Mouse (Mus musculus) embryonic facial prominence, embryonic 12.5 days (tissue): Measurements from ENCODE around the gene Bik. TPM values are rescaled to one million over a fixed set of nuclear protein-coding genes. Genes with fewer than 3 reads are reported as not detected.

Experiments used
- ATAC-seq: fragments of 200-750 bp; cut with Nextera tagmentation; 2 replicates; pipeline ENCODE4 v1.8.0; 2017; ENCODE audit not compliant: insufficient number of reproducible peaks, insufficient read depth, low FRiP score, low TSS enrichment
- H3K27ac ChIP-seq: fragments of 300-500 bp; sonication (generic); 2 replicates; pipeline ENCODE4 v1.5.1; 2016; ENCODE audit warnings: mild to moderate bottlenecking
- H3K27me3 ChIP-seq: fragments of 300-500 bp; sonication (generic); 2 replicates; pipeline ENCODE4 v1.6.1; 2016; ENCODE audit warnings: mild to moderate bottlenecking, moderate library complexity
- H3K36me3 ChIP-seq: fragments of 300-500 bp; sonication (generic); 2 replicates; pipeline ENCODE4 v1.6.1; 2016; ENCODE audit warnings: mild to moderate bottlenecking
- H3K4me1 ChIP-seq: fragments of 300-500 bp; sonication (generic); 2 replicates; pipeline ENCODE4 v1.6.1; 2016
- H3K4me2 ChIP-seq: fragments of 300-500 bp; sonication (generic); replicated peaks from 2 replicates; pipeline ENCODE4 v1.6.1; 2016; ENCODE audit warnings: mild to moderate bottlenecking, moderate library complexity
- H3K4me3 ChIP-seq: fragments of 300-500 bp; sonication (generic); 2 replicates; pipeline ENCODE4 v1.5.1; 2016; ENCODE audit warnings: mild to moderate bottlenecking
- H3K9ac ChIP-seq: fragments of 300-500 bp; sonication (generic); 2 replicates; pipeline ENCODE4 v1.6.1; 2016; ENCODE audit warnings: mild to moderate bottlenecking, moderate library complexity
- H3K9me3 ChIP-seq: fragments of 300-500 bp; sonication (generic); 2 replicates; pipeline ENCODE4 v1.6.1; 2016; ENCODE audit warnings: mild to moderate bottlenecking, moderate library complexity
- WGBS: fragments of 180-500 bp; shearing (Covaris S2); methylation state at CpG from one replicate; pipeline ENCODE4 v1.1.7; 2016; 5-methylcytosine and 5-hydroxymethylcytosine counted together
- polyA plus RNA-seq: library from polyadenylated mRNA; unstranded; fragments of >200 nt; fragmentation: Nextera tagmentation; extraction: Ambion mirVana; gene quantifications from 2 replicates; pipeline ENCODE4 v1.2.1, GENCODE M21; 2016

The Bik gene
- polyA plus RNA-seq, 1 experiment from 2014 or later = 3.4 TPM

GRCm38 (mm10) chr15:83570641-83571040 is 44.0 kb downstream of the Bik start:
- H3K27me3 ChIP-seq = no peaks in the 10 kb centered on the region
- no peak overlapping the region for H3K4me3 ChIP-seq
- no peaks in the 10 kb centered on the region for H3K9me3 ChIP-seq
- H3K4me2 ChIP-seq = no peak overlapping the region
- ATAC-seq = no peak
- WGBS = 70% methylated on average over 2 of the region's 2 CpGs
- H3K36me3 ChIP-seq = peaks cover 18% of the 10 kb centered on the region
- H3K4me1 ChIP-seq = no peaks in the 10 kb centered on the region
- H3K27ac ChIP-seq = no peak overlapping the region
- no peak overlapping the region for H3K9ac ChIP-seq

DNA sequence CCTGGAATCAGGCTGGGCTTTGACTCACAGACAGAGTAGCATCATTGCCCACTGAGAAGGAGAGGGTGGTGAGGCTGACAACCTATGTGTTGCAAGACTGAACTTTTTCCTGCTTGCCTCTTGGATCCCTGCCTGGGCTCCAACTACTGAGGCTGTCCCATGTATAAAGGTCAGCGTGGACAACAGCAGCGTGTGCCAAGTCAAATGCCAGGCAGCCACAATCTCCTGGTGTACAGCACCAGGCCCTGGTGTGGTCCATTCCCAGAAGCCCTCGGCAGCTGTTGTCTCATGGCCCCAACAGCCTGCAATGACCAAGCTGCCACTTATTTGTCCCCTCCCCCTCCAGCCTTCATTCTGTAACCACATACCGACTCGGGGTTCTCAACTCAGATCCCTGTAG is 45.0 kb downstream of the Bik start:
- Histone ChIP-seq H3K9me3 (no peaks in the 10 kb centered on the region), H3K4me1 (no peaks in the 10 kb centered on the region), H3K4me2 (no peak overlapping the region), H3K9ac (no peak overlapping the region), H3K27me3 (no peaks in the 10 kb centered on the region), H3K4me3 (no peak overlapping the region), H3K27ac (no peak overlapping the region), H3K36me3 (peaks cover 28% of the 10 kb centered on the region)
- 83% methylated on average over 5 of the region's 5 CpGs for WGBS
- no peak for ATAC-seq

GRCm38 (mm10) chr15:83572132-83572531 is 45.5 kb downstream of the Bik start:
- Histone ChIP-seq H3K4me1 (no peaks in the 10 kb centered on the region), H3K36me3 (peaks cover 33% of the 10 kb centered on the region), H3K27me3 (no peaks in the 10 kb centered on the region), H3K4me3 (no peak overlapping the region), H3K27ac (no peak overlapping the region), H3K9me3 (no peaks in the 10 kb centered on the region), H3K9ac (no peak overlapping the region), H3K4me2 (no peak overlapping the region)
- no peak for ATAC-seq
- 88% methylated on average over 4 of the region's 4 CpGs for WGBS

DNA sequence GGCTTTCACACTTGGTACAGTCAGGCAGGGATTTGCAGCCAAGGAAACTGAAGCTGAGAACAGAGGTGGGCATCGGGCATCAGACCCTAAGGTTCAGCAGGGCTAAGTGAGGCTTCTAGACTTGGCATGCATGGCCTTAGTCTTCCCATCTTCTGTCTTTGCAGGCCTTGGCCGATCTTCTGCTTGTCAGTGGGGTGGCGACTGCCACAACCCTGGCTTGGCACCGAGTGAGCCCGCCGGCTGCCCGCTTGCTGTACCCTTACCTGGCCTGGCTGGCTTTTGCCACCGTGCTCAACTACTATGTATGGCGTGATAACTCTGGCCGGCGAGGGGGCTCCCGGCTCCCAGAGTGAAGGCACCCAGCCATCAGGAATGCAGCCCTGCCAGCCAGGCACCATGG is 46.9 kb downstream of the Bik start:
- Histone ChIP-seq H3K4me2 (no peak overlapping the region), H3K36me3 (peaks cover 48% of the 10 kb centered on the region), H3K4me1 (no peaks in the 10 kb centered on the region), H3K9ac (no peak overlapping the region), H3K27me3 (no peaks in the 10 kb centered on the region), H3K4me3 (no peak overlapping the region), H3K27ac (no peak overlapping the region), H3K9me3 (no peaks in the 10 kb centered on the region)
- 96% methylated on average over 12 of the region's 12 CpGs for WGBS
- ATAC-seq = no peak

DNA sequence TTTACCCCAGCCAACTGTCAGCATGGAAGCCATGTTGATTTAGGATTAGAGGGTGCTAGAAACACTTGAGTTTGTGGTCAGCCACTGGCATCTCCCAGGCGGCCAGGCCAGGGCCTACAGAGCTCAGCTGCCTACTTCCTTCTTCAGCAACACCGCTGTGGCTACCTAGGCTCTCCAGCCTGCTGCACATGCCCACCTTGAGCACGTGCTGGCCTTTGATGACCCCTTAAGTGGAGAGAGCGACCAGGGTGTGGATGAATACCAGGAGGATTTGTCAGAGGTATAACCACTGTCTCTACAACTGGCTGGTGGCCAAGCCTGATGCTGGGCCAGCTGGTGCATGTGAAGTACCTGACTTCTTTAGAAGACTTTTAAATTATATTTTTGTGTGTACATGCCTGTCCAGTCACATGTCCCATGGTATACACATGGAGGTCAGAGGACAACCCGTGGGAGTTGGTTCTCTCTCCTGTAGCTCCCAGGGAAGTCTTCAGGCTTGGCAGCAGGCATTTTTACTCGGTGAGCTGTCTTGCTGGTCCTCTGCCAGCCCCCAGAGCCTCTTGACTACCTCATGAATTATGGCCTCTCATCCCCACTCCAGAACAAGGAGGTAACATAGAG is 48.2 kb downstream of the Bik start:
- H3K4me2 ChIP-seq = no peak overlapping the region
- no peak overlapping the region for H3K4me3 ChIP-seq
- H3K36me3 ChIP-seq = peaks cover 59% of the 10 kb centered on the region
- ATAC-seq = no peak
- H3K9ac ChIP-seq = no peak overlapping the region
- H3K27me3 ChIP-seq = no peaks in the 10 kb centered on the region
- H3K27ac ChIP-seq = no peak overlapping the region
- WGBS = 89% methylated on average over 6 of the region's 6 CpGs
- H3K9me3 ChIP-seq = no peaks in the 10 kb centered on the region
- no peaks in the 10 kb centered on the region for H3K4me1 ChIP-seq

DNA sequence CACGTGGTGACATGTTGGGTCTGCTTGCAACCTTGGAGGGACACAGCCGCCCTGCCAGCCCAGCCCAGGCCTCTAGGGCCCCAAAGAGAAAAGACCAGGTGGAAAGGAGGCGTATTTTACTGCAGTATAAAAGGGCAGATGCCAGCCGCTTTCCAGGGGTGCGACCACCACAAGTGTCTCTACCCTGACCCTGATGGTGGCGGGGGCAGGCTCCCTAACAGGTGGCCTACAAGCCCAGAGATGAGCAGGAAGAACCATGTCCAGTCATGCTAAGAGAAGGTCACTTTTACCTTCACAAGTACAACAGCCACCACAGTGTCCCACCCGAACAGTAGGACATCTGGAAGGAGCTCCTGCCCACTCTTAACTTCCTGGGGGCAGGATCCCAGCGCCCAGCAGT is 48.9 kb downstream of the Bik start:
- H3K9ac ChIP-seq = no peak overlapping the region
- H3K4me1 ChIP-seq = no peaks in the 10 kb centered on the region
- WGBS = 93% methylated on average over 8 of the region's 8 CpGs
- no peak for ATAC-seq
- H3K36me3 ChIP-seq = peaks cover 66% of the 10 kb centered on the region
- H3K4me3 ChIP-seq = no peak overlapping the region
- no peak overlapping the region for H3K27ac ChIP-seq
- no peak overlapping the region for H3K4me2 ChIP-seq
- no peaks in the 10 kb centered on the region for H3K9me3 ChIP-seq
- H3K27me3 ChIP-seq = no peaks in the 10 kb centered on the region

- no peaks in the 10 kb centered on the region for H3K27me3 ChIP-seq
- H3K36me3 ChIP-seq = peaks cover 77% of the 10 kb centered on the region
- H3K9me3 ChIP-seq = no peaks in the 10 kb centered on the region
- WGBS = 93% methylated on average over 9 of the region's 9 CpGs
- no peak overlapping the region for H3K27ac ChIP-seq
- H3K4me1 ChIP-seq = no peaks in the 10 kb centered on the region
- no peak overlapping the region for H3K9ac ChIP-seq
- no peak overlapping the region for H3K4me3 ChIP-seq
- ATAC-seq = no peak
- H3K4me2 ChIP-seq = no peak overlapping the region
Observed at GRCm38 (mm10) chr15:83576651-83577050, 50.0 kb downstream of the Bik start.

DNA sequence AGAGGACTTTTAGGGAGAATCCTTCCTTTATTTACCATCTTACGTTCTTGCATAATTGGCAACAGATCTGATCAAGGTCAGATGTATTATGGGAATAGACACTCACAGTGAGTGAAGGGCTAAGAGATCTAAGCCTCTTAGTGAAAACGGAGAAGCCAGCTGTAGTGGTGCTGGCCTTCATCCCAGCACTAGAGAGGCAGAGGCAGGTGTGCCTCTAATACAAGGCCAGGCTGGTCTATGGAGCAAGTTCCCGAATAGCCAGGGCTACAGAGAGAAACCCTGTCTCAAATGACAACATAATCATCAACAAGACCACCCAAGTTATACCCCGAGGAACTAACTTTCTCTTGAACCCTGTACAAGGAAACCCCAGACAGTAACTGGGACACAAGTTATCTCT is 56.3 kb downstream of the Bik start:
- ATAC-seq = no peak
- H3K27ac ChIP-seq = no peak overlapping the region
- WGBS = 55% methylated on average over 4 of the region's 4 CpGs

DNA sequence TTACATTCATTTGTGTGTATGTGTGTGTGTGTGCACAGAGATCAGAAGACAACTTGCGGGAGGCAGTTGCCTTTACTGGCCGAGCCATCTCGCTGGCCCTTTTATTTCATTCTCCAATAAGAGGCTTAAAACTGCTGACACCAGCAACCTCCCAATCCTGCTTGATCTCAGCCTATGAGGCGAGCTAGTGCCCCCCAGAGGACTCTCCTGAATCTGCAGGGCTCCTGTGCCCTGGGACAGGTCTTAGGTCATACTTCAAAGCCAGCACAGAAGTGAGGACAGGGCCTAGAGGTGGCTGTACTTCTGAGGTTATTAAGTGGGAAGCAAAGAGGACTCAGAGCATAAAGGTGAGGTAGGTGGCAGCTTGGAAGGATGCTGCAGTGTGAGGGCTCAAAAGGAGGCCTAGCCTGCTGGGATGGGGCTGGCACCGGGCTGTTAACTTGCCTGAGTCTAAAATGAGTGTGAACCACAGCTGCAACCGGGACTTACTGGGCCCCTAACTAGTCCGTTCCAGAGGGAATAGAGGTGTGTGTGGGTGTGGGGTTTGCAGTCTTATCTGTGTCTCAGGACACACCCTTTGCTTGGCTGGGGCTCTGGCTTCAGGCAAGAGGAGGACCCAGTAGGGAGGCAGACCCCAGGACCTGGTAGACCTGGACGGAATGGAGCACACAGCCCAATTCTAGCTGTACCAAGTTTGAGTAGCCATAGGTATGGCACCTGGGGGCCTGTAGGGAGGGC is 56.9 kb downstream of the Bik start:
- no peak overlapping the region for H3K9ac ChIP-seq
- ATAC-seq = no peak
- H3K27ac ChIP-seq = no peak overlapping the region
- 74% methylated on average over 8 of the region's 8 CpGs for WGBS
- peaks cover 92% of the 10 kb centered on the region for H3K36me3 ChIP-seq
- peaks cover 3% of the 10 kb centered on the region for H3K9me3 ChIP-seq
- H3K4me3 ChIP-seq = no peak overlapping the region
- no peak overlapping the region for H3K4me2 ChIP-seq
- no peaks in the 10 kb centered on the region for H3K4me1 ChIP-seq
- no peaks in the 10 kb centered on the region for H3K27me3 ChIP-seq

More for the DNA sequence above, 56.3 kb downstream of the Bik start:
- Histone ChIP-seq H3K9ac (no peak overlapping the region), H3K36me3 (peaks cover 92% of the 10 kb centered on the region), H3K27me3 (no peaks in the 10 kb centered on the region), H3K4me1 (no peaks in the 10 kb centered on the region), H3K9me3 (peaks cover 3% of the 10 kb centered on the region), H3K4me2 (no peak overlapping the region), H3K4me3 (no peak overlapping the region)

DNA sequence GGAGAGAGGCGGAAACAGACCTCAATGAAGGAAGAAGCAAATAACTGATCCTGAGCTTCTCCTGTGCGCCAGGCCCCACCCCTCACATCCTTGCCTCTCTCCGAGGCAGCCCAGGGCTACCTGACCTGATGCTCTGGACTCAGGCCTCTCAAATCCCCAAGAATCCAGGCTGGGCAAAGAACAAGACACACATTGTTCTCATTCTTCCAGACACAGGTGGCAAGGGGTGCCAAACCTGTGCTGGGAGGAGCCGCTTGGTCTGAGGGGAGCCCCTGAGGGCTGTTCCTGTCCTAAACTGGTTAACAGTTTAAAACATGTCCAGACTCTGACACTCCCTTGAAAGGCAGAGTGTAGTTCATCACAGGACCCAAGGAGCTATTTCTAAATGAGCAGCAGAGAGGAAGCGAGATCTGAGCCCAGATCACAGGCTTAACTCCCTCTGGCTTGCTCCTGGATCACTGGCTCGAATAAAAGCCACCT is 58.1 kb downstream of the Bik start:
- Histone ChIP-seq H3K4me1 (no peaks in the 10 kb centered on the region), H3K9ac (no peak overlapping the region), H3K27me3 (no peaks in the 10 kb centered on the region), H3K9me3 (peaks cover 3% of the 10 kb centered on the region), H3K4me3 (no peak overlapping the region), H3K27ac (no peak overlapping the region), H3K4me2 (no peak overlapping the region), H3K36me3 (peaks cover 84% of the 10 kb centered on the region)
- 81% methylated on average over 6 of the region's 6 CpGs for WGBS
- ATAC-seq = no peak

- Histone ChIP-seq H3K36me3 (peaks cover 34% of the 10 kb centered on the region), H3K4me1 (peaks cover 15% of the 10 kb centered on the region), H3K27me3 (no peaks in the 10 kb centered on the region), H3K9me3 (peaks cover 3% of the 10 kb centered on the region), H3K9ac (no peak overlapping the region), H3K4me2 (no peak overlapping the region), H3K27ac (no peak overlapping the region), H3K4me3 (no peak overlapping the region)
- no peak for ATAC-seq
- WGBS = 90% methylated on average over 4 of the region's 4 CpGs
Observed at GRCm38 (mm10) chr15:83590841-83591240, 64.2 kb downstream of the Bik start.

DNA sequence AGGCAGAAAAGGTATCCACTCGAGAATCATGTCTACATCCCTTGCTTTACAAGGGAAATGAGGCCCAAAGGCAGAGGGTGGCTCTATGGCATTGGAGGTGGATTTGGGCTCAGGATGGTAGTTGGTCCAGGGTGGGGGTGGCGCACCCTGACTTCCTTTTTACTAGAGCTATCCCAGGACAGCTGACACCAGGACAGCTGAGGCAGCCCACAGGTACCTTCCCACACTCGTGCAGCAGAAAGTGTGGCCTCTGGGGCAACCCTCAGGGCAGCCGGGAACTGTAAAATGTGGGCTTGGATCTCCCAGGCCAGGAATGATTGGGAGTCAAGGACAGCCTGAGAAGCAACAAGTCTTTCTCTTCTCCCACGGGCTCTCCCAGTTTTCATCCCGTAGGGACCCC is 65.1 kb downstream of the Bik start:
- Histone ChIP-seq H3K27me3 (no peaks in the 10 kb centered on the region), H3K27ac (no peak overlapping the region), H3K4me2 (no peak overlapping the region), H3K9me3 (no peaks in the 10 kb centered on the region), H3K9ac (no peak overlapping the region), H3K4me3 (no peak overlapping the region), H3K36me3 (peaks cover 25% of the 10 kb centered on the region), H3K4me1 (peaks cover 15% of the 10 kb centered on the region)
- no peak for ATAC-seq
- 83% methylated on average over 6 of the region's 6 CpGs for WGBS
